In genomic region chr3:147716391-147716790, GRCm38 (mm10) we compare ENCODE assay signal across 25 mouse cellular contexts.
"Had no signal": no experiment of that assay in that cellular context is flagged by ENCODE, and none has a peak within 500 bp of the region (broad histone marks: within the 10 kb centered on the region; RNA-seq: fewer than 3 reads in every experiment).

No protein-coding gene starts in this region.

- H3K4me3 ChIP-seq: heart, adult 2 months; heart, embryonic 13.5 days; heart, embryonic 15.5 days; hindbrain, embryonic 12.5 days; kidney, embryonic 15.5 days; limb, embryonic 13.5 days had no signal

- DNase-seq: gastrocnemius, postnatal 14 days; gastrocnemius, postnatal 36 days; heart, adult 11 months; heart, adult 2 months; heart, postnatal 14 days; heart, postnatal 36 days; kidney, adult 11 months; kidney, adult 2 months; kidney, adult 9 months; kidney, postnatal 14 days; kidney, postnatal 36 days; layer of hippocampus, adult 9-11 months; layer of hippocampus, postnatal 36 days; liver had no signal

- H3K4me1 ChIP-seq: heart, embryonic 13.5 days; heart, embryonic 15.5 days; hindbrain, embryonic 12.5 days; kidney, embryonic 15.5 days had no signal

- H3K27me3 ChIP-seq: heart, embryonic 13.5 days; heart, embryonic 15.5 days; hindbrain, embryonic 12.5 days; kidney, embryonic 15.5 days; limb, embryonic 13.5 days had no signal

- H3K4me2 ChIP-seq: heart, embryonic 11.5 days; heart, embryonic 13.5 days; heart, embryonic 15.5 days; hindbrain, embryonic 12.5 days; hindbrain, embryonic 14.5 days; kidney, embryonic 15.5 days; limb, embryonic 13.5 days; liver, embryonic 11.5 days had no signal

- ATAC-seq: hindbrain, embryonic 16.5 days; intestine, embryonic 16.5 days had no signal

- H3K27ac ChIP-seq: heart, adult 2 months; heart, embryonic 13.5 days; heart, embryonic 15.5 days; hindbrain, embryonic 12.5 days; hindbrain, embryonic 14.5 days; kidney, embryonic 15.5 days; kidney, postnatal 0 days; limb, embryonic 13.5 days had no signal

- H3K9me3 ChIP-seq: heart, embryonic 15.5 days; hindbrain, embryonic 12.5 days; kidney, embryonic 15.5 days; limb, embryonic 13.5 days had no signal

- H3K9ac ChIP-seq: heart, embryonic 13.5 days; heart, embryonic 15.5 days; hindbrain, embryonic 12.5 days; hindbrain, embryonic 14.5 days; kidney, embryonic 15.5 days; limb, embryonic 13.5 days had no signal

- H3K36me3 ChIP-seq: heart, embryonic 13.5 days; heart, embryonic 15.5 days; hindbrain, embryonic 12.5 days; kidney, embryonic 15.5 days; limb, embryonic 13.5 days had no signal
